29 mouse cellular contexts compared by ENCODE assay signal in genomic region chr1:140158970-140159369, GRCm38 (mm10). TPM values are rescaled to one million over a fixed set of nuclear protein-coding genes. Genes with fewer than 3 reads are reported as not detected.
DNase-seq lines count a peak whose midpoint lies in the region; ATAC-seq and TF ChIP-seq lines count a peak whose summit lies in the region.
"Had no signal": no experiment of that assay in that cellular context is flagged by ENCODE, and none has a peak within 500 bp of the region (broad histone marks: within the 10 kb centered on the region; RNA-seq: fewer than 3 reads in every experiment).

No protein-coding gene starts in this region.

- ATAC-seq in forebrain, embryonic 11.5 days (replicated peaks; ENCODE audit: low FRiP score): 0 out of 2 replicates have a peak, but pooled peaks have one; percentile 18
- no peak for ATAC-seq in forebrain, embryonic 14.5 days
- 0 out of 2 replicates have a peak, but pooled peaks have one; percentile 46 for ATAC-seq in hindbrain, embryonic 11.5 days (ENCODE audit: low FRiP score)
- ATAC-seq in hindbrain, postnatal 0 days: no peak
- 0 out of 2 replicates have a peak, but pooled peaks have one; percentile 60 for ATAC-seq in midbrain, embryonic 13.5 days
- no peak for ATAC-seq in midbrain, embryonic 16.5 days
- ATAC-seq: forebrain, embryonic 15.5 days; inflammation-experienced regulatory T-cells, adult 6 months; intestine, embryonic 16.5 days; Patski had no signal

- no peaks in the 10 kb centered on the region for H3K27me3 ChIP-seq in forebrain, embryonic 11.5 days (ENCODE audit: control insufficient read depth, insufficient read depth, low read length)
- H3K27me3 ChIP-seq in forebrain, embryonic 14.5 days (replicated peaks; ENCODE audit: control insufficient read depth, insufficient read depth, low read length): no peaks in the 10 kb centered on the region
- H3K27me3 ChIP-seq in hindbrain, embryonic 11.5 days (ENCODE audit: control insufficient read depth, insufficient read depth, low read length): no peaks in the 10 kb centered on the region
- no peaks in the 10 kb centered on the region for H3K27me3 ChIP-seq in hindbrain, postnatal 0 days (ENCODE audit: insufficient read depth, low read length)
- no peaks in the 10 kb centered on the region for H3K27me3 ChIP-seq in midbrain, embryonic 13.5 days
- H3K27me3 ChIP-seq in midbrain, embryonic 16.5 days (ENCODE audit: control insufficient read depth, insufficient read depth, low read depth, low read length): no peaks in the 10 kb centered on the region
- H3K27me3 ChIP-seq: CH12.LX; embryonic facial prominence, embryonic 13.5 days; forebrain, embryonic 15.5 days; heart, embryonic 12.5 days; heart, embryonic 15.5 days; hindbrain, embryonic 15.5 days had no signal

- no peak overlapping the region for H3K9ac ChIP-seq in forebrain, embryonic 11.5 days (ENCODE audit: low read length)
- no peak overlapping the region for H3K9ac ChIP-seq in forebrain, embryonic 14.5 days (ENCODE audit: low read length)
- no peak overlapping the region for H3K9ac ChIP-seq in hindbrain, embryonic 11.5 days (ENCODE audit: low read depth, low read length)
- H3K9ac ChIP-seq in hindbrain, postnatal 0 days (replicated peaks; ENCODE audit: low read length): no peak overlapping the region
- no peak overlapping the region for H3K9ac ChIP-seq in midbrain, embryonic 13.5 days (replicated peaks)
- no peak overlapping the region for H3K9ac ChIP-seq in midbrain, embryonic 16.5 days (ENCODE audit: low read depth, low read length)
- H3K9ac ChIP-seq: embryonic facial prominence, embryonic 13.5 days; forebrain, embryonic 15.5 days; heart, embryonic 12.5 days; heart, embryonic 15.5 days; hindbrain, embryonic 15.5 days had no signal

- TF ChIP-seq CTCF in hindbrain, postnatal 0 days (IDR thresholded peaks at IDR 0.05; ENCODE audit: low read depth): no peak

- H3K27ac ChIP-seq in forebrain, embryonic 11.5 days (ENCODE audit: low read depth, low read length): no peak overlapping the region
- H3K27ac ChIP-seq in forebrain, embryonic 14.5 days (ENCODE audit: low read depth, low read length): no peak overlapping the region
- H3K27ac ChIP-seq in hindbrain, embryonic 11.5 days (ENCODE audit: low read depth, low read length): no peak overlapping the region
- no peak overlapping the region for H3K27ac ChIP-seq in hindbrain, postnatal 0 days
- H3K27ac ChIP-seq in midbrain, embryonic 13.5 days: no peak overlapping the region
- no peak overlapping the region for H3K27ac ChIP-seq in midbrain, embryonic 16.5 days (ENCODE audit: low read length)
- H3K27ac ChIP-seq: embryonic facial prominence, embryonic 13.5 days; forebrain, embryonic 15.5 days; heart, embryonic 15.5 days; hindbrain, embryonic 10.5 days; hindbrain, embryonic 15.5 days had no signal

- H3K9me3 ChIP-seq in forebrain, embryonic 11.5 days (ENCODE audit: control insufficient read depth, low read length): no peaks in the 10 kb centered on the region
- H3K9me3 ChIP-seq in forebrain, embryonic 14.5 days (replicated peaks; ENCODE audit: control insufficient read depth, low read length): no peaks in the 10 kb centered on the region
- no peaks in the 10 kb centered on the region for H3K9me3 ChIP-seq in hindbrain, embryonic 11.5 days (ENCODE audit: control insufficient read depth, low read length)
- no peaks in the 10 kb centered on the region for H3K9me3 ChIP-seq in hindbrain, postnatal 0 days (ENCODE audit: low read length)
- H3K9me3 ChIP-seq in midbrain, embryonic 13.5 days: no peaks in the 10 kb centered on the region
- no peaks in the 10 kb centered on the region for H3K9me3 ChIP-seq in midbrain, embryonic 16.5 days (replicated peaks; ENCODE audit: control insufficient read depth, low read length, poor library complexity, severe bottlenecking)
- H3K9me3 ChIP-seq: embryonic facial prominence, embryonic 13.5 days; forebrain, embryonic 15.5 days; heart, embryonic 12.5 days; heart, embryonic 15.5 days; hindbrain, embryonic 10.5 days; hindbrain, embryonic 15.5 days had no signal

- H3K36me3 ChIP-seq in forebrain, embryonic 11.5 days (ENCODE audit: control insufficient read depth, insufficient read depth, low read length): no peaks in the 10 kb centered on the region
- no peaks in the 10 kb centered on the region for H3K36me3 ChIP-seq in forebrain, embryonic 14.5 days (ENCODE audit: control insufficient read depth, insufficient read depth, low read length)
- H3K36me3 ChIP-seq in hindbrain, embryonic 11.5 days (ENCODE audit: control insufficient read depth, insufficient read depth, low read length): no peaks in the 10 kb centered on the region
- no peaks in the 10 kb centered on the region for H3K36me3 ChIP-seq in hindbrain, postnatal 0 days (ENCODE audit: insufficient read depth, low read length)
- no peaks in the 10 kb centered on the region for H3K36me3 ChIP-seq in midbrain, embryonic 13.5 days
- no peaks in the 10 kb centered on the region for H3K36me3 ChIP-seq in midbrain, embryonic 16.5 days (ENCODE audit: control insufficient read depth, insufficient read depth, low read length)
- H3K36me3 ChIP-seq: embryonic facial prominence, embryonic 13.5 days; forebrain, embryonic 15.5 days; G1E; heart, embryonic 12.5 days; heart, embryonic 15.5 days; hindbrain, embryonic 10.5 days; hindbrain, embryonic 15.5 days had no signal

- 80% methylated on average over 2 of the region's 3 CpGs for WGBS in forebrain, embryonic 11.5 days
- WGBS in forebrain, embryonic 14.5 days: 69% methylated on average over 2 of the region's 3 CpGs
- 59% methylated on average over 3 of the region's 3 CpGs for WGBS in hindbrain, embryonic 11.5 days
- whole genome bisulfite sequencing in hindbrain, postnatal 0 days: 83% methylated on average over 3 of the region's 3 CpGs
- 85% methylated on average over 2 of the region's 3 CpGs for WGBS in midbrain, embryonic 13.5 days
- WGBS in midbrain, embryonic 16.5 days: 91% methylated on average over 2 of the region's 3 CpGs

- H3K4me1 ChIP-seq in forebrain, embryonic 11.5 days (replicated peaks; ENCODE audit: control insufficient read depth, insufficient read depth, low read length): no peaks in the 10 kb centered on the region
- no peaks in the 10 kb centered on the region for H3K4me1 ChIP-seq in forebrain, embryonic 14.5 days (ENCODE audit: control insufficient read depth, insufficient read depth, low read length)
- no peaks in the 10 kb centered on the region for H3K4me1 ChIP-seq in hindbrain, embryonic 11.5 days (replicated peaks; ENCODE audit: control insufficient read depth, insufficient read depth, low read length)
- H3K4me1 ChIP-seq in hindbrain, postnatal 0 days (ENCODE audit: insufficient read depth, low read length): no peaks in the 10 kb centered on the region
- no peaks in the 10 kb centered on the region for H3K4me1 ChIP-seq in midbrain, embryonic 13.5 days (replicated peaks)
- H3K4me1 ChIP-seq in midbrain, embryonic 16.5 days (ENCODE audit: control insufficient read depth, insufficient read depth, low read length): no peaks in the 10 kb centered on the region
- H3K4me1 ChIP-seq: embryonic facial prominence, embryonic 13.5 days; forebrain, embryonic 15.5 days; heart, embryonic 12.5 days; heart, embryonic 15.5 days; hindbrain, embryonic 10.5 days; hindbrain, embryonic 15.5 days had no signal

- H3K4me2 ChIP-seq in forebrain, embryonic 11.5 days (ENCODE audit: low read depth, low read length, severe bottlenecking): no peak overlapping the region
- no peak overlapping the region for H3K4me2 ChIP-seq in forebrain, embryonic 14.5 days (ENCODE audit: low read length)
- H3K4me2 ChIP-seq in hindbrain, embryonic 11.5 days (replicated peaks; ENCODE audit: low read depth, low read length): no peak overlapping the region
- H3K4me2 ChIP-seq in hindbrain, postnatal 0 days (ENCODE audit: low read depth, low read length): no peak overlapping the region
- no peak overlapping the region for H3K4me2 ChIP-seq in midbrain, embryonic 13.5 days (replicated peaks)
- H3K4me2 ChIP-seq in midbrain, embryonic 16.5 days (ENCODE audit: low read length): no peak overlapping the region
- H3K4me2 ChIP-seq: embryonic facial prominence, embryonic 13.5 days; forebrain, embryonic 15.5 days; heart, embryonic 12.5 days; heart, embryonic 15.5 days; hindbrain, embryonic 15.5 days had no signal

- H3K4me3 ChIP-seq in forebrain, embryonic 11.5 days (ENCODE audit: low read depth, low read length): no peak overlapping the region
- no peak overlapping the region for H3K4me3 ChIP-seq in forebrain, embryonic 14.5 days (ENCODE audit: low read depth, low read length)
- no peak overlapping the region for H3K4me3 ChIP-seq in hindbrain, embryonic 11.5 days (ENCODE audit: low read depth, low read length)
- H3K4me3 ChIP-seq in hindbrain, postnatal 0 days (ENCODE audit: low read length): no peak overlapping the region
- no peak overlapping the region for H3K4me3 ChIP-seq in midbrain, embryonic 13.5 days (replicated peaks)
- no peak overlapping the region for H3K4me3 ChIP-seq in midbrain, embryonic 16.5 days (ENCODE audit: low read depth, low read length)
- H3K4me3 ChIP-seq: embryonic facial prominence, embryonic 13.5 days; erythroblast, embryonic 14.5 days; forebrain, embryonic 15.5 days; heart, embryonic 12.5 days; heart, embryonic 15.5 days; hindbrain, embryonic 10.5 days; hindbrain, embryonic 15.5 days had no signal

- no peak for DNase-seq in forebrain, embryonic 11.5 days (ENCODE audit: low spot score)
- no peak for DNase-seq in forebrain, embryonic 14.5 days (ENCODE audit: low spot score)
- no peak for DNase-seq in hindbrain, embryonic 11.5 days (ENCODE audit: low spot score)
- no peak for DNase-seq in hindbrain, postnatal 0 days (ENCODE audit: low spot score)
- DNase-seq: adrenal gland, postnatal 10 days; adrenal gland, postnatal 36 days; B cell, adult 2 months; cerebellum, adult 18-20 months; cerebellum, adult 9-10 months; cerebellum, postnatal 14 days; gastrocnemius, postnatal 10 days; gastrocnemius, postnatal 36 days; heart, postnatal 10 days; heart, postnatal 36 days; kidney, adult 18-20 months had no signal

RNA-seq across cellular contexts. Expression of gene Cfh, which starts 24.6 kb away (rescaled TPM):
- 2.2 and 2.4 TPM in 2 replicates for polyA plus RNA-seq in forebrain, embryonic 11.5 days (2014; fragmentation: Nextera tagmentation; extraction: Ambion mirVana)
- 11.6 and 16.7 TPM in 2 replicates for polyA plus RNA-seq in forebrain, embryonic 14.5 days (2014; fragmentation: Nextera tagmentation; extraction: Ambion mirVana)
- polyA plus RNA-seq in hindbrain, embryonic 11.5 days (2014; fragmentation: Nextera tagmentation; extraction: Ambion mirVana): 3.7 and 4.2 TPM in 2 replicates
- 15.7 and 16.4 TPM in 2 replicates for total RNA-seq in hindbrain, postnatal 0 days (2014; rRNA removed)
- 22.3 and 24.9 TPM in 2 replicates for polyA plus RNA-seq in hindbrain, postnatal 0 days (2015; fragmentation: Nextera tagmentation; extraction: Ambion mirVana)
- polyA plus RNA-seq in midbrain, embryonic 13.5 days (2015; fragmentation: Nextera tagmentation; extraction: Ambion mirVana): 10.2 and 11.4 TPM in 2 replicates
- 16.3 and 18.7 TPM in 2 replicates for polyA plus RNA-seq in midbrain, embryonic 16.5 days (2015; fragmentation: Nextera tagmentation; extraction: Ambion mirVana)
- total RNA-seq: CH12.LX had no signal
- polyA plus RNA-seq: erythroblast, embryonic 14.5 days; G1E; inflammation-experienced regulatory T-cells, adult 6 months had no signal

Comparison
In these comparisons a context has a peak if more than half of its experiments do, and no peak if none do; other contexts are left out.
1. ATAC-seq: peak in forebrain, embryonic 11.5 days (single experiment), hindbrain, embryonic 11.5 days (single experiment) and midbrain, embryonic 13.5 days (single experiment); none in forebrain, embryonic 14.5 days (single experiment), hindbrain, postnatal 0 days (single experiment) and midbrain, embryonic 16.5 days (single experiment).